Mouse (Mus musculus) heart, postnatal 0 days (tissue): ENCODE measurements at regions not wholly inside any gene's neighbourhood (a gene's known extent, or its start where the extent isn't known, plus 50 kb on each side); places are given as distances from the start of the nearest gene placed in this dataset.

Experiments
- CTCF ChIP-seq: IDR thresholded peaks from 2 replicates; pipeline ENCODE4 v1.5.1; 2016; ENCODE audit warnings: antibody characterized with exemption, control low read depth, low read depth
- EP300 ChIP-seq: IDR thresholded peaks from 2 replicates; pipeline ENCODE4 v1.6.1; 2016; ENCODE audit warnings: antibody characterized with exemption, low read depth

- TF ChIP-seq CTCF (no peak), EP300 (no peak)
Observed at GRCm38 (mm10) chr10:37347661-37348060, 208.9 kb upstream of the Marcks start.
